Mouse (Mus musculus): ENCODE results near the gene Itgb5. TPM values are rescaled to one million over a fixed set of nuclear protein-coding genes. Genes with fewer than 3 reads are reported as not detected.

Itgb5 gene
- polyA plus RNA-seq, 2 experiments: 10.8 to 14.1 TPM

- 49% methylated on average over 7 of the region's 7 CpGs for WGBS (ENCODE audit: insufficient replicate concordance)
- Histone ChIP-seq H3K9me3 (ENCODE audit: control insufficient read depth, low read length) (no peaks in the 10 kb centered on the region), H3K4me1 (replicated peaks; ENCODE audit: control insufficient read depth in 2 of 2, insufficient read depth in 2 of 2, low read length in 1 of 2) (0 out of 4 replicates have a peak, but pooled peaks cover 0 to 2% of the 10 kb centered on the region in 2 experiments), H3K4me3 (ENCODE audit: insufficient read depth in 1 of 2, low read depth in 2 of 2, low read length in 2 of 2) (no peak overlapping the region), H3K36me3 (replicated peaks; ENCODE audit: control insufficient read depth, insufficient read depth, low read depth) (no peaks in the 10 kb centered on the region), H3K27me3 (ENCODE audit: control insufficient read depth, insufficient read depth, low read length) (no peaks in the 10 kb centered on the region), H3K4me2 (ENCODE audit: low read depth) (no peak overlapping the region), H3K9ac (replicated peaks) (no peak overlapping the region), H3K27ac (no peak overlapping the region)
- DNase-seq (ENCODE audit: low read depth in 3 of 3, low spot score in 3 of 3): no peak
- no peak for ATAC-seq (ENCODE audit: insufficient read depth)
- TF ChIP-seq EP300 (IDR thresholded peaks at IDR 0.05; ENCODE audit: low read depth): no peak
- no peak for TF ChIP-seq CTCF (IDR thresholded peaks at IDR 0.05; ENCODE audit: low read depth)
Measured at GRCm38 (mm10) chr16:33873282-33873681, 43.8 kb downstream of the Itgb5 start.

- H3K9me3 ChIP-seq (ENCODE audit: control insufficient read depth, low read length): no peaks in the 10 kb centered on the region
- H3K27me3 ChIP-seq (ENCODE audit: control insufficient read depth, insufficient read depth, low read length): no peaks in the 10 kb centered on the region
- no peaks in the 10 kb centered on the region for H3K36me3 ChIP-seq (replicated peaks; ENCODE audit: control insufficient read depth, insufficient read depth, low read depth)
- no peak overlapping the region for H3K4me3 ChIP-seq (ENCODE audit: insufficient read depth in 1 of 2, low read depth in 2 of 2, low read length in 2 of 2)
- H3K4me2 ChIP-seq (ENCODE audit: low read depth): no peak overlapping the region
- H3K27ac ChIP-seq: no peak overlapping the region
- peaks cover 0 to 4% of the 10 kb centered on the region in 2 experiments; a peak in 2 of 4 replicates for H3K4me1 ChIP-seq (replicated peaks; ENCODE audit: control insufficient read depth in 2 of 2, insufficient read depth in 2 of 2, low read length in 1 of 2)
- WGBS (ENCODE audit: insufficient replicate concordance): 45% methylated on average over 6 of the region's 6 CpGs
- DNase-seq (ENCODE audit: low read depth in 3 of 3, low spot score in 3 of 3) (no peak), ATAC-seq (ENCODE audit: insufficient read depth) (no peak)
- H3K9ac ChIP-seq (replicated peaks): no peak overlapping the region
- no peak for TF ChIP-seq CTCF (IDR thresholded peaks at IDR 0.05; ENCODE audit: low read depth)
- TF ChIP-seq EP300 (IDR thresholded peaks at IDR 0.05; ENCODE audit: low read depth): no peak
Measured at GRCm38 (mm10) chr16:33878041-33878783, 48.7 kb downstream of the Itgb5 start.

GRCm38 (mm10) chr16:33879031-33879430, 49.6 kb downstream of the Itgb5 start:
- TF ChIP-seq CTCF (IDR thresholded peaks at IDR 0.05; ENCODE audit: low read depth) (no peak), EP300 (IDR thresholded peaks at IDR 0.05; ENCODE audit: low read depth) (no peak)
- Histone ChIP-seq H3K4me1 (replicated peaks; ENCODE audit: control insufficient read depth in 2 of 2, insufficient read depth in 2 of 2, low read length in 1 of 2) (peaks cover 0 to 5% of the 10 kb centered on the region in 2 experiments; a peak in 2 of 4 replicates), H3K27me3 (ENCODE audit: control insufficient read depth, insufficient read depth, low read length) (no peaks in the 10 kb centered on the region), H3K4me2 (ENCODE audit: low read depth) (no peak overlapping the region), H3K9me3 (ENCODE audit: control insufficient read depth, low read length) (no peaks in the 10 kb centered on the region), H3K4me3 (ENCODE audit: insufficient read depth in 1 of 2, low read depth in 2 of 2, low read length in 2 of 2) (no peak overlapping the region), H3K36me3 (replicated peaks; ENCODE audit: control insufficient read depth, insufficient read depth, low read depth) (no peaks in the 10 kb centered on the region), H3K27ac (no peak overlapping the region), H3K9ac (replicated peaks) (no peak overlapping the region)
- DNase-seq (ENCODE audit: low read depth in 3 of 3, low spot score in 3 of 3) (no peak), ATAC-seq (ENCODE audit: insufficient read depth) (no peak)
- 38% methylated on average over 6 of the region's 6 CpGs for WGBS (ENCODE audit: insufficient replicate concordance)

- Histone ChIP-seq H3K9ac (replicated peaks) (no peak overlapping the region), H3K36me3 (replicated peaks; ENCODE audit: control insufficient read depth, insufficient read depth, low read depth) (no peaks in the 10 kb centered on the region), H3K27me3 (ENCODE audit: control insufficient read depth, insufficient read depth, low read length) (no peaks in the 10 kb centered on the region), H3K9me3 (ENCODE audit: control insufficient read depth, low read length) (no peaks in the 10 kb centered on the region), H3K4me3 (ENCODE audit: insufficient read depth in 1 of 2, low read depth in 2 of 2, low read length in 2 of 2) (no peak overlapping the region), H3K27ac (no peak overlapping the region), H3K4me1 (replicated peaks; ENCODE audit: control insufficient read depth in 2 of 2, insufficient read depth in 2 of 2, low read length in 1 of 2) (peaks cover 0 to 7% of the 10 kb centered on the region in 2 experiments; a peak in 2 of 4 replicates), H3K4me2 (ENCODE audit: low read depth) (no peak overlapping the region)
- ATAC-seq (ENCODE audit: insufficient read depth): no peak
- no peak for DNase-seq (ENCODE audit: low read depth in 3 of 3, low spot score in 3 of 3)
- TF ChIP-seq CTCF (IDR thresholded peaks at IDR 0.05; ENCODE audit: low read depth): no peak
- TF ChIP-seq EP300 (IDR thresholded peaks at IDR 0.05; ENCODE audit: low read depth): no peak
- WGBS (ENCODE audit: insufficient replicate concordance): 25% methylated on average over 4 of the region's 4 CpGs
Measured at GRCm38 (mm10) chr16:33879556-33879955, 50.1 kb downstream of the Itgb5 start.

GRCm38 (mm10) chr16:33880765-33881164, 51.3 kb downstream of the Itgb5 start:
- ATAC-seq (ENCODE audit: insufficient read depth): no peak
- no peak overlapping the region for H3K4me3 ChIP-seq (ENCODE audit: insufficient read depth in 1 of 2, low read depth in 2 of 2, low read length in 2 of 2)
- DNase-seq (ENCODE audit: low read depth in 3 of 3, low spot score in 3 of 3): no peak
- no peak overlapping the region for H3K4me2 ChIP-seq (ENCODE audit: low read depth)
- no peak overlapping the region for H3K9ac ChIP-seq (replicated peaks)
- H3K27me3 ChIP-seq (ENCODE audit: control insufficient read depth, insufficient read depth, low read length): no peaks in the 10 kb centered on the region
- no peaks in the 10 kb centered on the region for H3K36me3 ChIP-seq (replicated peaks; ENCODE audit: control insufficient read depth, insufficient read depth, low read depth)
- H3K9me3 ChIP-seq (ENCODE audit: control insufficient read depth, low read length): no peaks in the 10 kb centered on the region
- TF ChIP-seq EP300 (IDR thresholded peaks at IDR 0.05; ENCODE audit: low read depth) (no peak), CTCF (IDR thresholded peaks at IDR 0.05; ENCODE audit: low read depth) (no peak)
- H3K4me1 ChIP-seq (replicated peaks; ENCODE audit: control insufficient read depth in 2 of 2, insufficient read depth in 2 of 2, low read length in 1 of 2): peaks cover 0 to 8% of the 10 kb centered on the region in 2 experiments; a peak in 2 of 4 replicates
- H3K27ac ChIP-seq: no peak overlapping the region
- 61% methylated on average over 4 of the region's 4 CpGs for WGBS (ENCODE audit: insufficient replicate concordance)

Data from liver, embryonic 14.5 days (tissue).